Mouse (Mus musculus): ENCODE results near the gene Exoc3l2. TPM values are rescaled to one million over a fixed set of nuclear protein-coding genes. Genes with fewer than 3 reads are reported as not detected.

Gene Exoc3l2
- polyA plus RNA-seq, 1 experiment: 0.01 TPM

GRCm38 (mm10) chr7:19444801-19445200, 18.3 kb upstream of the Exoc3l2 start:
- H3K36me3 ChIP-seq (ENCODE audit: control insufficient read depth, insufficient read depth): no peaks in the 10 kb centered on the region

GRCm38 (mm10) chr7:19447689-19448088, 15.4 kb upstream of the Exoc3l2 start:
- H3K79me2 ChIP-seq (ENCODE audit: control insufficient read depth, insufficient read depth): no peaks in the 10 kb centered on the region
- H3K27me3 ChIP-seq (ENCODE audit: control insufficient read depth, insufficient read depth, insufficient read length): no peaks in the 10 kb centered on the region
- H3K79me3 ChIP-seq (ENCODE audit: low read depth): peaks cover 2% of the 10 kb centered on the region
- H3ac ChIP-seq (ENCODE audit: control insufficient read depth, insufficient read length, low read depth): no peak overlapping the region
- TF ChIP-seq FOSL1 (IDR thresholded peaks at IDR 0.05; ENCODE audit: insufficient read depth, low read length, poor library complexity, severe bottlenecking) (no peak), MYOG (IDR thresholded peaks at IDR 0.05; ENCODE audit: control insufficient read depth, extremely low read depth, insufficient read length) (no peak), MAX (IDR thresholded peaks at IDR 0.05) (no peak), CTCF (IDR thresholded peaks at IDR 0.05; ENCODE audit: control insufficient read depth, insufficient read depth, insufficient read length) (no peak), USF1 (IDR thresholded peaks at IDR 0.05; ENCODE audit: low read depth) (no peak), MYOD1 (IDR thresholded peaks at IDR 0.05; ENCODE audit: control insufficient read depth, insufficient read length, low read depth) (no peak), CEBPB (IDR thresholded peaks at IDR 0.05; ENCODE audit: low read depth) (no peak)
- no peak overlapping the region for H3K4me3 ChIP-seq (ENCODE audit: insufficient read depth, poor library complexity, severe bottlenecking)
- H3K36me3 ChIP-seq (ENCODE audit: control insufficient read depth, insufficient read depth): no peaks in the 10 kb centered on the region

More at GRCm38 (mm10) chr7:19444801-19445200, 18.3 kb upstream of the Exoc3l2 start:
- Histone ChIP-seq H3K27me3 (ENCODE audit: control insufficient read depth, insufficient read depth, insufficient read length) (no peaks in the 10 kb centered on the region), H3K79me2 (ENCODE audit: control insufficient read depth, insufficient read depth) (no peaks in the 10 kb centered on the region), H3ac (ENCODE audit: control insufficient read depth, insufficient read length, low read depth) (no peak overlapping the region), H3K79me3 (ENCODE audit: low read depth) (no peaks in the 10 kb centered on the region), H3K4me3 (ENCODE audit: insufficient read depth, poor library complexity, severe bottlenecking) (no peak overlapping the region)
- TF ChIP-seq MAX (IDR thresholded peaks at IDR 0.05) (no peak), USF1 (IDR thresholded peaks at IDR 0.05; ENCODE audit: low read depth) (no peak), CTCF (IDR thresholded peaks at IDR 0.05; ENCODE audit: control insufficient read depth, insufficient read depth, insufficient read length) (no peak), MYOD1 (IDR thresholded peaks at IDR 0.05; ENCODE audit: control insufficient read depth, insufficient read length, low read depth) (no peak), MYOG (IDR thresholded peaks at IDR 0.05; ENCODE audit: control insufficient read depth, extremely low read depth, insufficient read length) (no peak), CEBPB (IDR thresholded peaks at IDR 0.05; ENCODE audit: low read depth) (no peak), FOSL1 (IDR thresholded peaks at IDR 0.05; ENCODE audit: insufficient read depth, low read length, poor library complexity, severe bottlenecking) (no peak)

DNA sequence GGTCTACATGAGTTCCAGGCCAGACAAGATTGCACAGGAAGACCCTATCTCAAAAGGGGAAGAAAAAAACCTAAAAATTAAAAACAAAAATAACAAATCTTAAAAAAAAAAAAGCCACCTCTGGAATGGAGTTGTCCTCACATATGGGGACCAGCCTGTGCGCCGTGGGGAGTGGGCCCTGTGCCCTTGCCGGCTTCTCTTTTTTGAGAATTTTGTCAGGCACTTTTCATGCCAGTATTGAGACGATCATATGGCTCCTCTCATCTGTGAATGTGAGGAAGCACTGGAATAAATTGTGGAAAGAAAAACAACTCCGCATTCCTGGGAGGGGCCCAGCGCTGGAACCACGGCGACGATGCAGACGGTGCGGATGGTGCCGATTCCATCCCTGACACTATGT, 14.0 kb upstream of the Exoc3l2 start:
- no peaks in the 10 kb centered on the region for H3K79me2 ChIP-seq (ENCODE audit: control insufficient read depth, insufficient read depth)
- no peaks in the 10 kb centered on the region for H3K27me3 ChIP-seq (ENCODE audit: control insufficient read depth, insufficient read depth, insufficient read length)
- no peaks in the 10 kb centered on the region for H3K36me3 ChIP-seq (ENCODE audit: control insufficient read depth, insufficient read depth)
- H3K79me3 ChIP-seq (ENCODE audit: low read depth): peaks cover 2% of the 10 kb centered on the region
- TF ChIP-seq CEBPB (IDR thresholded peaks at IDR 0.05; ENCODE audit: low read depth) (no peak), FOSL1 (IDR thresholded peaks at IDR 0.05; ENCODE audit: insufficient read depth, low read length, poor library complexity, severe bottlenecking) (no peak), MAX (IDR thresholded peaks at IDR 0.05) (no peak), MYOD1 (IDR thresholded peaks at IDR 0.05; ENCODE audit: control insufficient read depth, insufficient read length, low read depth) (no peak), MYOG (IDR thresholded peaks at IDR 0.05; ENCODE audit: control insufficient read depth, extremely low read depth, insufficient read length) (no peak), USF1 (IDR thresholded peaks at IDR 0.05; ENCODE audit: low read depth) (no peak), CTCF (IDR thresholded peaks at IDR 0.05; ENCODE audit: control insufficient read depth, insufficient read depth, insufficient read length) (no peak)
- H3K4me3 ChIP-seq (ENCODE audit: insufficient read depth, poor library complexity, severe bottlenecking): no peak overlapping the region
- H3ac ChIP-seq (ENCODE audit: control insufficient read depth, insufficient read length, low read depth): no peak overlapping the region

- H3K79me2 ChIP-seq (ENCODE audit: control insufficient read depth, insufficient read depth): peaks cover 24% of the 10 kb centered on the region
- H3ac ChIP-seq (ENCODE audit: control insufficient read depth, insufficient read length, low read depth): no peak overlapping the region
- no peaks in the 10 kb centered on the region for H3K36me3 ChIP-seq (ENCODE audit: control insufficient read depth, insufficient read depth)
- H3K4me3 ChIP-seq (ENCODE audit: insufficient read depth, poor library complexity, severe bottlenecking): no peak overlapping the region
- peaks cover 5% of the 10 kb centered on the region for H3K79me3 ChIP-seq (ENCODE audit: low read depth)
- no peak for TF ChIP-seq USF1 (IDR thresholded peaks at IDR 0.05; ENCODE audit: low read depth)
- no peak for TF ChIP-seq CEBPB (IDR thresholded peaks at IDR 0.05; ENCODE audit: low read depth)
- no peak for TF ChIP-seq CTCF (IDR thresholded peaks at IDR 0.05; ENCODE audit: control insufficient read depth, insufficient read depth, insufficient read length)
- TF ChIP-seq FOSL1 (IDR thresholded peaks at IDR 0.05; ENCODE audit: insufficient read depth, low read length, poor library complexity, severe bottlenecking): no peak
- TF ChIP-seq MAX (IDR thresholded peaks at IDR 0.05): no peak
- TF ChIP-seq MYOD1 (IDR thresholded peaks at IDR 0.05; ENCODE audit: control insufficient read depth, insufficient read length, low read depth): no peak
- TF ChIP-seq MYOG (IDR thresholded peaks at IDR 0.05; ENCODE audit: control insufficient read depth, extremely low read depth, insufficient read length): no peak
- no peaks in the 10 kb centered on the region for H3K27me3 ChIP-seq (ENCODE audit: control insufficient read depth, insufficient read depth, insufficient read length)
These were observed 7.9 kb upstream of the Exoc3l2 start for GRCm38 (mm10) chr7:19455186-19455585.

DNA sequence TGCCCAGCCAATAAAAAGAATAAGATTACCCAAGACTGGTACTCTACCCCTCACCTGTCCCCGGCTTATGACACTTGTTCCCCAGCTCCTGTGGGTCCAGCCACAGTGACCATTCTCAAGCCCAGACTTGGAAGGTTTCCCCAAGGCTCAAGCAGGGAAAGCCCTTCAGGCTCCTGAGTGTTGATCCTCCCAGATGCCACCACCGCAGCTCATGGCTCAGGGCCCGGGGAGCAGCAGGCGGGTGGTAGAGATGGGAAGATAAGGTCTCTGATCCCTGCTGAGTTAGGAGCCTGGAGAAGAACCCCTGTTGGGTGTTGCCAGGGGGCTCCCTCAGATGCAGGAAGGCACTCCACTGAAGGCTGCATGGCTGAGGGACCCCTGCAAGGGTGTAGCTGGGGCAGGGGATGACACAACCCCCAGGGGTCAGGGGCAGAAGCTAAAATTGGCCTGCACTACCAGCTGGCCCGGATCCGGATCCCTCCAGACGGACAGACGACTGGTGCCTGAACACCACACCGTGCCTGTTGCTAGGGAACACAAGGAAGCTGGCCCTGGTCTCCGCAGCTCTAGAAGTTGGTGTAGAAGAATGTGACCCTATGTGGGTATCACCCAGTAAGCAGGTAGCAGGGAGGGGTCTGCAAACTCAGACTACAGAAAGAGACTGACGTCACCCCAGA, 7.2 kb upstream of the Exoc3l2 start:
- Histone ChIP-seq H3K27me3 (ENCODE audit: control insufficient read depth, insufficient read depth, insufficient read length) (no peaks in the 10 kb centered on the region), H3K36me3 (ENCODE audit: control insufficient read depth, insufficient read depth) (no peaks in the 10 kb centered on the region), H3K79me3 (ENCODE audit: low read depth) (peaks cover 5% of the 10 kb centered on the region), H3ac (ENCODE audit: control insufficient read depth, insufficient read length, low read depth) (no peak overlapping the region), H3K79me2 (ENCODE audit: control insufficient read depth, insufficient read depth) (peaks cover 24% of the 10 kb centered on the region), H3K4me3 (ENCODE audit: insufficient read depth, poor library complexity, severe bottlenecking) (no peak overlapping the region)
- no peak for TF ChIP-seq MYOD1 (IDR thresholded peaks at IDR 0.05; ENCODE audit: control insufficient read depth, insufficient read length, low read depth)
- no peak for TF ChIP-seq USF1 (IDR thresholded peaks at IDR 0.05; ENCODE audit: low read depth)
- no peak for TF ChIP-seq MYOG (IDR thresholded peaks at IDR 0.05; ENCODE audit: control insufficient read depth, extremely low read depth, insufficient read length)
- no peak for TF ChIP-seq MAX (IDR thresholded peaks at IDR 0.05)
- TF ChIP-seq CEBPB (IDR thresholded peaks at IDR 0.05; ENCODE audit: low read depth): no peak
- no peak for TF ChIP-seq FOSL1 (IDR thresholded peaks at IDR 0.05; ENCODE audit: insufficient read depth, low read length, poor library complexity, severe bottlenecking)
- no peak for TF ChIP-seq CTCF (IDR thresholded peaks at IDR 0.05; ENCODE audit: control insufficient read depth, insufficient read depth, insufficient read length)
